10 mouse cellular contexts compared by ENCODE assay signal in genomic region chr9:72735822-72736410, GRCm38 (mm10).
DNase-seq lines count a peak whose midpoint lies in the region; ATAC-seq and TF ChIP-seq lines count a peak whose summit lies in the region.
"Had no signal": no experiment of that assay in that cellular context is flagged by ENCODE, and none has a peak within 500 bp of the region (broad histone marks: within the 10 kb centered on the region; RNA-seq: fewer than 3 reads in every experiment).

No protein-coding gene starts in this region.

- H3K4me2 ChIP-seq in forebrain, postnatal 0 days (ENCODE audit: low read depth), result no peak overlapping the region
- H3K4me2 ChIP-seq in forebrain, embryonic 16.5 days (ENCODE audit: low read length), result no peak overlapping the region
- H3K4me2 ChIP-seq: embryonic facial prominence, embryonic 12.5 days; limb, embryonic 12.5 days had no signal

- H3K27me3 ChIP-seq in forebrain, postnatal 0 days (ENCODE audit: insufficient read depth, low read length), result no peaks in the 10 kb centered on the region
- H3K27me3 ChIP-seq in forebrain, embryonic 16.5 days (replicated peaks; ENCODE audit: control insufficient read depth, insufficient read depth, low read length), result no peaks in the 10 kb centered on the region
- H3K27me3 ChIP-seq: embryonic facial prominence, embryonic 12.5 days; limb, embryonic 12.5 days had no signal

- H3K36me3 ChIP-seq in forebrain, postnatal 0 days (ENCODE audit: insufficient read depth), result peaks cover 80% of the 10 kb centered on the region
- peaks cover 81% of the 10 kb centered on the region for H3K36me3 ChIP-seq in forebrain, embryonic 16.5 days (ENCODE audit: control insufficient read depth, insufficient read depth)

- no peaks in the 10 kb centered on the region for H3K9me3 ChIP-seq in forebrain, postnatal 0 days (ENCODE audit: low read length)
- no peaks in the 10 kb centered on the region for H3K9me3 ChIP-seq in forebrain, embryonic 16.5 days (ENCODE audit: control insufficient read depth, low read length)
- H3K9me3 ChIP-seq: embryonic facial prominence, embryonic 12.5 days; limb, embryonic 12.5 days had no signal

- no peak overlapping the region for H3K27ac ChIP-seq in forebrain, postnatal 0 days (ENCODE audit: low read depth, low read length)
- H3K27ac ChIP-seq in forebrain, embryonic 16.5 days (ENCODE audit: low read length), result no peak overlapping the region
- H3K27ac ChIP-seq: embryonic facial prominence, embryonic 12.5 days; limb, embryonic 12.5 days had no signal

- no peaks in the 10 kb centered on the region for H3K4me1 ChIP-seq in forebrain, postnatal 0 days (ENCODE audit: insufficient read depth)
- H3K4me1 ChIP-seq in forebrain, embryonic 16.5 days (replicated peaks; ENCODE audit: control insufficient read depth, insufficient read depth, low read length), result no peaks in the 10 kb centered on the region
- H3K4me1 ChIP-seq: embryonic facial prominence, embryonic 12.5 days; limb, embryonic 12.5 days had no signal

- no peak overlapping the region for H3K9ac ChIP-seq in forebrain, postnatal 0 days
- H3K9ac ChIP-seq in forebrain, embryonic 16.5 days (replicated peaks; ENCODE audit: low read depth, low read length), result no peak overlapping the region
- H3K9ac ChIP-seq: embryonic facial prominence, embryonic 12.5 days; limb, embryonic 12.5 days had no signal

- WGBS in forebrain, postnatal 0 days, result 77% methylated on average over 3 of the region's 3 CpGs
- 68% methylated on average over 3 of the region's 3 CpGs for WGBS in forebrain, embryonic 16.5 days
- WGBS in large intestine, adult 2 months, result 41% methylated on average over 3 of the region's 3 CpGs

- ATAC-seq in forebrain, postnatal 0 days, result no peak
- ATAC-seq in forebrain, embryonic 16.5 days, result no peak
- peak; percentile 61; the same call in 1 of the 2 replicates for ATAC-seq in neutrophil, adult 5-6 weeks (ENCODE audit: extremely low read depth, insufficient number of reproducible peaks, low FRiP score, poor library complexity, severe bottlenecking)

- no peak overlapping the region for H3K4me3 ChIP-seq in forebrain, postnatal 0 days (ENCODE audit: low read depth, low read length)
- H3K4me3 ChIP-seq in forebrain, embryonic 16.5 days (replicated peaks; ENCODE audit: low read length), result no peak overlapping the region
- H3K4me3 ChIP-seq: embryonic facial prominence, embryonic 12.5 days; limb, embryonic 12.5 days had no signal

- peak; percentile 75 for TF ChIP-seq CTCF in forebrain, postnatal 0 days (IDR thresholded peaks at IDR 0.05; ENCODE audit: low read depth)

- DNase-seq in forebrain, postnatal 0 days, result peak; percentile 46
- peak; percentile 46 for DNase-seq in urinary bladder, postnatal 25 days (ENCODE audit: low spot score)
- DNase-seq in urinary bladder, postnatal 10 days (ENCODE audit: low spot score), result no peak
- DNase-seq in embryo, embryonic 11.5 days (ENCODE audit: low read depth, low spot score), result peak; percentile 41
- DNase-seq in large intestine, adult 2 months (ENCODE audit: low read depth, low spot score), result peak; percentile 24
- peak; percentile 21 to 40 for DNase-seq in urinary bladder, postnatal 36 days (ENCODE audit: low spot score in 2 of 2)
